Comparison of ENCODE assay signal across 23 mouse cellular contexts in genomic region chr11:44414605-44415004, GRCm38 (mm10). TPM values are rescaled to one million over a fixed set of nuclear protein-coding genes. Genes with fewer than 3 reads are reported as not detected.
"Had no signal": no experiment of that assay in that cellular context is flagged by ENCODE, and none has a peak within 500 bp of the region (broad histone marks: within the 10 kb centered on the region; RNA-seq: fewer than 3 reads in every experiment).

No protein-coding gene starts in this region.

- H3K36me3 ChIP-seq: lung, embryonic 15.5 days; midbrain, embryonic 10.5 days; midbrain, embryonic 12.5 days; neural tube, embryonic 12.5 days; stomach, embryonic 15.5 days had no signal

- H3K9ac ChIP-seq: lung, embryonic 15.5 days; midbrain, embryonic 12.5 days; neural tube, embryonic 12.5 days; stomach, embryonic 15.5 days had no signal

- ATAC-seq: lung, postnatal 0 days; midbrain, embryonic 16.5 days had no signal

- H3K4me1 ChIP-seq: lung, embryonic 15.5 days; midbrain, embryonic 10.5 days; midbrain, embryonic 12.5 days; neural tube, embryonic 12.5 days; stomach, embryonic 15.5 days had no signal

- H3K9me3 ChIP-seq: lung, embryonic 15.5 days; midbrain, embryonic 10.5 days; midbrain, embryonic 12.5 days; neural tube, embryonic 12.5 days; stomach, embryonic 15.5 days had no signal

- H3K4me2 ChIP-seq: lung, embryonic 15.5 days; midbrain, embryonic 12.5 days; neural tube, embryonic 12.5 days; stomach, embryonic 15.5 days had no signal

- H3K4me3 ChIP-seq: lung, embryonic 15.5 days; midbrain, embryonic 10.5 days; midbrain, embryonic 12.5 days; myocyte; neural tube, embryonic 12.5 days; stomach, embryonic 15.5 days had no signal

- H3K27ac ChIP-seq: lung, embryonic 15.5 days; midbrain, embryonic 10.5 days; midbrain, embryonic 12.5 days; neural tube, embryonic 12.5 days; stomach, embryonic 15.5 days; stomach, postnatal 0 days had no signal

- DNase-seq: lung, adult 2 months; lung, postnatal 14 days; lung, postnatal 36 days; midbrain, embryonic 14.5 days; right cerebral cortex, postnatal 14 days; thymus, adult 2 months; thymus, postnatal 25 days; thymus, postnatal 4 days had no signal

- H3K27me3 ChIP-seq: neural tube, embryonic 12.5 days; stomach, embryonic 15.5 days had no signal

RNA-seq across cellular contexts. Expression of gene Il12b, which starts 14.7 kb away (rescaled TPM):
- total RNA-seq: megakaryocyte, adult 5-6 weeks; megakaryocyte-erythroid progenitor cell, adult 5-6 weeks; neutrophil, adult 5-6 weeks had no signal
- polyA plus RNA-seq: liver, embryonic 16.5 days; lung, embryonic 15.5 days; midbrain, embryonic 10.5 days; midbrain, embryonic 12.5 days; midbrain, embryonic 16.5 days; myocyte; neural tube, embryonic 12.5 days; neural tube, embryonic 14.5 days; stomach, postnatal 0 days; testis, adult 2 months had no signal
